Mouse (Mus musculus): Measurements from ENCODE around the gene Utp15. TPM values are rescaled to one million over a fixed set of nuclear protein-coding genes. Genes with fewer than 3 reads are reported as not detected.
A peak's percentile ranks its signal among the peaks of the same experiment; 100 is the strongest.

Utp15 gene
- total RNA-seq, 2 experiments from 2014 or later: 7.7 to 8.3 TPM

DNA sequence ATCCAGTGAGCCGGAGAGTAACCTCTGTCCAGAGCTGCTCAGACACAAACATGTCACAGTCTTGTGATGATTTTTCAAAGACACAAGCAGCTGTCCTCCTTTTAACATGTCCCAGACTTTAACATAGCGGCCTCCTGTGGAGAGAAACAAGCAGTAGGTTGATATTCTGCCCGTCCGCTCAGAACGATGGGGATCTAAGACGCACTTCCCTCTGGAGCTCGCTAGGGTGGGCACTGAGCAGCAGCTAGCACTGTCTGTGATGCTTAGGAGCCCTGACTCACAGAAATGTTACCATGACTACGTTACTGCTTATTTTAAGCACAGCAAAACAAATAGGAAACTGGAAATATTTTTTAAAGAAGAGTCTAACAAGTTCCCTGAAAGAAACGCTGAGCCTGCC, 7.9 kb downstream of the Utp15 start:
- intact Hi-C loops (cut with DNase I): no loop called here
- DNase-seq: no peak

DNA sequence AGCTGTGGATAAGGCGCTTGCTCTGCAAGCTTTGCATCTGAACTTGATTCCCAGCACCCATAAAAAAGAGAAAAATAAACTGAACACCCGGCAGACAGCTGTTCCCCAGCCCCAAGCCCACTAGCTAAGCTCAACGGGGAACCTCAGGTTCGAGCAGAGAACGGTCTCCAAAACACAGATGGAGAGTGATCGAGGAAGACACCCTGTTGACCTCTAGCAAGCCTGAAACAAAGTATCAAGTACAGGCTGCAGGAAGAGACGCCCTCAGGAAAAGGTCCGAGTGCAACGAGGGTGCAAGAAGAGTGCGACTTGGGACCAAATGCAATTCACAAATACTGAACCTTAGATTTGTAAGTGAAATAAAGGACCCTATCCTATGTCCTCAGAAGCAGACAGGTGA, 13.2 kb downstream of the Utp15 start:
- DNase-seq: no peak
- intact Hi-C loops (cut with DNase I): loop anchor here (10.0 kb wide), 1 partner anchor 1015 kb away; no protein-coding TSS in a partner anchor

DNA sequence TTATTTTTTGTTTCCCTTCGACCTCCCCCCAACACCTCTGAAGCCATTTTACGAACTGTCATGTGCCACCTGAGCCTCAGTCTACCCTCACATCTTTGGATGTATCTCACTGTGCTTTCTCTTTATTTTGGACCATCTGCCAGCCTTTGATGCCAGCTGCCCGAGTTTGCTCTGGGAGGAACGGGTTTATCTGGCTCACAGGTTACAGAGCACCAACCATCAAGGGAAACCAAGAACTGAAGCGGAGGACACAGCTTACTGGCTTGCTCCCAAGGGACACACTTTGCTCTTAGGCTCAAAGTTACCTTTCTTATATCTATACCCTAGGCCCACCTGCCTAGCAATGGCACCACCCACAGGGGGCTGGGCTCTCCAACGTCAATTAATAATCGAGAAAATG, 17.5 kb downstream of the Utp15 start:
- no peak for DNase-seq
- intact Hi-C loops (cut with DNase I): loop anchor here (10.0 kb wide), 1 partner anchor 1011 kb away; no protein-coding TSS in a partner anchor

- DNase-seq: peak; percentile 20 to 38
- intact Hi-C loops (cut with DNase I): loop anchor here (10.0 kb wide), 1 partner anchor 1010 kb away; no protein-coding TSS in a partner anchor
These were observed 18.1 kb downstream of the Utp15 start for GRCm38 (mm10) chr13:98244571-98245350.

- no peak for DNase-seq
- intact Hi-C loops (cut with DNase I): loop anchor here (10.0 kb wide), 1 partner anchor 1007 kb away; no protein-coding TSS in a partner anchor
These were observed 21.1 kb downstream of the Utp15 start for GRCm38 (mm10) chr13:98241531-98242282.

DNA sequence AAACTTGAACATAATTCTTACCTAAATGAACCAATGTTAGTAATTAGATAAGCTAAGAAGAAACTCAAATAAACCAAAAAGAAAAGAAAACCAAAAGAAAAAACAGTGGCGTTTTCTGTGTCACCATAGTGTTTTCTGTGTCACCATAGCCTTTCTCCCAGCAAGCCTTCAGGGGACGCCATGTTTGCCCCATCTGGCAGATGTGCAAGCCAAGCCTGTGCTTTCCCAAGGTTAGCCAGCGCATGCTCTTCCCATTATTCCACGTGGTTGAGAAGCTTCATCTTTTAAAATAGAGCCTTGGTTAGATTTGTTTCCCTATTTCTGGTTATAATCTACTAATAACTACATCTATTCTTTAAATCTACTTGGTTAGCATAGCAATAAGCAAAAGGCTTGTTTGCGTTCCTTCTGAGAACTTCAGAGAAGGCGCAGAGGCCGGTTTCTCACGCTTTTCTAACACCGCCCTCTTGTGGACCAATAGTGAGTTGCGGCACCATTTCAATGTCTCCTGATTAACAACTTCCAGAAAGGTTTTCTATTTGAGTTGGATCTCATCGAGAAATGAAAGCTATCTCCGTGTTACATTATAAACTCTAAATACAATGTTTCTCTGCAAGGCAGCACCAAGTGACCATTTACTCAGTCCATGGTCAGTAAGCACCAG, 22.7 kb downstream of the Utp15 start:
- intact Hi-C loops (cut with DNase I): loop anchor here (1.0 to 10.0 kb wide), 2 partner anchors 209 to 1005 kb away; no protein-coding TSS in a partner anchor

DNA sequence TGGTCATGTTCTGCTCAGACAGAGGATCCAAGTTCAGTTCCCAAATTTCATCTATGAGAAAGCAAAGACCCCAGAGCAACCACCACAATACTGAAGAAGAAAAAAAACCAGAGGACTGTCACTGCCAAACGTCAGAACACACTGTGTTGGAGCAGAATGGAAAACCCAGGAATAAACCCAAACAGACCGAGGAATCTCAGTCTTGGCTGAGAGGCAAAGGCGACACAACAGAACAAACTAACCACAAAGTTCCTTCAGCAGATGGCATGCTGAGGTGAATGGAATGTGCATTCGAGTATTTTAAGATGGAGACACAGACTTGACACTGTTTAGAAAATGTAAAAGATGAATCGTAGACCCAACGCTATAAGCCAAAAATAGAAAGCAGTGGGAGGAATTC, 27.4 kb downstream of the Utp15 start:
- DNase-seq: no peak
- intact Hi-C loops (cut with DNase I): no loop called here

More for the DNA sequence above, 22.7 kb downstream of the Utp15 start:
- DNase-seq: peak; percentile 74 to 83

DNA sequence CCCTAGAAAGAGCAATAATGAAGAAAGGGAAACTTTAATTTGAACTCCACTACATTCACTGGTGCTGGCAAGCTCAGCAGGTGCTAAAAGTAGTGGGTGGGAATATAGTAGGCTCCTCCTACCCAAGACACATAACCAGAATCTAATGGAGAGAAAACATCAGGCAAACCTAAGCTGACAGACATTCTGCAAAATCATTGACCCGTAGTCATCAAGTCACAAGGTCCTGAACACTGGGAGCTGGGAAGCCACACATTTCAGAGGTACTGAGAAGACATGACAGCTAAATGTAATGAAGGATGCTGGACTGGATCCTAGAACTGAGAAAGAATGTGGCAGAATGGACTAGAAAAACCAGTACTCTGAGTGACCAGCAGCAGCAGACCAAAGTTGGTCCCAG, 32.3 kb downstream of the Utp15 start:
- intact Hi-C loops (cut with DNase I): no loop called here
- DNase-seq: no peak

- no peak for DNase-seq
- intact Hi-C loops (cut with DNase I): no loop called here
These were observed 36.6 kb downstream of the Utp15 start for GRCm38 (mm10) chr13:98226225-98226624.

- peak; percentile 37 to 65 for DNase-seq
- intact Hi-C loops (cut with DNase I): loop anchor here (1.0 kb wide), 1 partner anchor 192 kb away; no protein-coding TSS in a partner anchor
These were observed 40.0 kb downstream of the Utp15 start for GRCm38 (mm10) chr13:98222848-98223247.

- intact Hi-C loops (cut with DNase I): no loop called here
- DNase-seq: no peak
These were observed 52.7 kb downstream of the Utp15 start for GRCm38 (mm10) chr13:98210137-98210536.

DNA sequence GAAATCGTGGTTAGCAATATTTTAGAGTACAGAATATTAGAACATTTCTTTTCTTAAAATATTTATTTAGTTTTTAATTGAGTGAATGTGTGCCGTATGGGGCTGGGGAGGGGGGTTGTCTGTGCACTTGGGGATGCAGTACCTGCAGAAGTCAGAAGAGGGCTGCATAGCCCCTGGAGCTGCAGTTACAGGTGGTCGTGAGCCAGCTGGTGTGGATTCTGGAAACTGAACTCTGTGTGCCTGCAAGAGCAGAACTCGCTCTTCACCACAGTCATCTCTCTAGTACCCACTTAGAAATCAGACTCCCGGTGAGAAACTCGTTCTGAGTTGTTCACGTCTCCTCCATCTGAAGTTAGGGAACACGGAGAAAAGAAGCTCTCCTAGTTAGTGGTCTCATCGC, 54.0 kb downstream of the Utp15 start:
- DNase-seq: peak in 1 of 2 experiments; percentile 18
- intact Hi-C loops (cut with DNase I): loop anchor here (5.0 kb wide), 1 partner anchor 177 kb away; no protein-coding TSS in a partner anchor

- intact Hi-C loops (cut with DNase I): loop anchor here (5.0 kb wide), 1 partner anchor 174 kb away; no protein-coding TSS in a partner anchor
- DNase-seq: no peak
These were observed 56.3 kb downstream of the Utp15 start for GRCm38 (mm10) chr13:98206546-98206870.

DNA sequence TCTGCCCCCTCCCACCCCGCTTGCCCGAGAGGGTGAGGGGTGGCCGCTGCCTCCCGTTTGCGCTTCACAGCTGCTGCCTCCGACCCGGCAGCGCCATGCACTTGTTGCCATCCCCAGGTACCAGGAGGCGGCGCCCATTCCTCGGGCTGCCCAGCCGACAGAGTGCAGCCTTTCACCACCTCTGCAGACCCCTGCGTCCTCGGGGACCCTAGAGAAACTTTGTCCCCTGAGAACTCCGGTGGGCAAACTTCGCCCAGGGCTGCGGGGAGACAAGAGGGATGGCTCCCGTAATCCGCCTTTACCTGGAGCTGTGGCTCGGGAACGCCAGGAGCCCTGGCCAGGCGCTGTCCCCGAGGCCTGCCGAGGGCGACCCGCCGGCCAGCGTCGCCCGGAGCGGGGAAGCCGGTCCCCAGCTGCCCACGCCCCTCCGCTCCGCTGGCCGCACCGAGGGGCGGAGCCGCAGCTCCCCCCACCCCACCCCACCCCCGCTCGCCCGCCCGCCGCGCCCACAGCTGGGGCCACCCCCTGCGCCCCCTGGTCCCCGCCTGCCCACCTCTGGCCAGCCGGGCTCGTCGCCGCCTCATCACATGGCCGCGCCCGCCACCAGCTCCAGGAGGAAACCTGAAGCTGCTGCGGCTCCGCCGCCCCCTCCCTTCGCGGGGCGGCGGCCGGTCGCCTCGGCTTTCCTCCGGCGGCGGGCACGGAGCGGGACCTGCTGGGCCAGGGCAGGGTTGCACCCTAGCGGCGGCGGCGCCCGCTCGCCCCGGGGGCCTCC, 56.9 kb downstream of the Utp15 start, which contains the start of gene Arhgef28:
Gene Arhgef28, minus strand, starts transcription at position 669 of the 775 bp plus-strand sequence.
- peak; percentile 74 to 75 for DNase-seq
- intact Hi-C loops (cut with DNase I): loop anchor here (5.0 kb wide), 1 partner anchor 174 kb away; no protein-coding TSS in a partner anchor

- intact Hi-C loops (cut with DNase I): loop anchor here (5.0 kb wide), 1 partner anchor 173 kb away; no protein-coding TSS in a partner anchor
- no peak for DNase-seq
These were observed 57.7 kb downstream of the Utp15 start for GRCm38 (mm10) chr13:98205111-98205510.

GRCm38 (mm10) chr13:98204371-98204770, 58.5 kb downstream of the Utp15 start:
- DNase-seq: no peak
- intact Hi-C loops (cut with DNase I): no loop called here

- DNase-seq: peak in 1 of 2 experiments; percentile 9
- intact Hi-C loops (cut with DNase I): no loop called here
These were observed 61.4 kb downstream of the Utp15 start for GRCm38 (mm10) chr13:98201436-98201835.

All from heart, postnatal 10 days (tissue).